Mouse (Mus musculus) cerebellum, adult 8-10 months (tissue): ENCODE data around the gene Gabrr2.

Experiments
- DNase-seq: peaks from one replicate; pipeline ENCODE4 v3.0.0; 2022

Gene Gabrr2

DNA sequence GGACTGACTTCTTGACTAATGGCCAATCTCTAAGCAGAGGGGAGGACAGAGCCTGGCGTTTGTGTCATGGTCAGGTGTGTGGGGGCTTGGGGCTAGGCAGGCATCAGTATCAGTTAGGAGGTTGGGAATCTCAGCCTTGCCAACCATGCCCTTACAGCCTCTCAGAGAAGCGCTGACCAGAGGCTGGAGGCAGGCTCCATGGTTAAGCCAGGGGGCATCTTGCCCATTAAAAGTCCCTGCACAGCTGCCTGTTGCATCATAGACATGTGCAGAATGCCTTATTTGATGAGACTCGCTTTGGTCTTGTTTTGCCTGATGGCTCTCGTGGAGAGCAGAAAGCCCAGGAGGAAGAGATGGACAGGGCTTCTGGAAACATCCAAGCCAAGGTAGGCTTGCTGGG is at the start of gene Gabrr2:
TSS of gene Gabrr2 (plus strand) at position 19 of the 400 bp plus-strand sequence.
- no peak for DNase-seq

DNA sequence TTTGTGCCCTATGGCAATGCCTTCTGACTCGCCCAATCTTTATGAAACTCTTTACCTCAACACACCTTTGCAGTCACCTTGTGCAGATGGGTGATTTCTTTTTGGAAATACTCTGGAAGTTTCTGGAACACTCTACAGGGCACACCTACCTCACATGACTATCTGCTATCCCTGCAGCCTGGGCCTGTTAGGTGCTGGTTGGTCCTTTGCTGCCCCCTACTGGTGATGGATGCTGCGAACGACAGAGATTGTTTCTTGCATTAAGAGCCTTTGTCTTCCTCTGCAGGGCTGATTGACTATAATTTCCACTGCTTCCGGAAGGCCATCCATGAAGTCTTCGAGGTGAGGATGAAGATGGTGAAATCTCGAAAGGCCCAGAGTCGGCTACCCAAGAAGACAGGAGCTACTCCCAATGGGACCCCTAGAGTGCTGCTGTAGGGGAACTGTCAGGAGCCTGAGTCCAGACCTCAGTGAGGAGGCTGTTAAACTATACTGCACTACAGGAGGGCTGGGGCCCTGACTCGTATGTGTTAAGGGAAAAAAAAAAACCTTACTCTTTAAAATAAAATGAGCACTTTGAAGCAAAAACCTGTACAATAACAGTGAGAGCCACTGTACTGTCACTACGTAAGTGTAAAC is 44.3 kb upstream of the Gabrr2 start:
- peak; percentile 92 for DNase-seq

DNA sequence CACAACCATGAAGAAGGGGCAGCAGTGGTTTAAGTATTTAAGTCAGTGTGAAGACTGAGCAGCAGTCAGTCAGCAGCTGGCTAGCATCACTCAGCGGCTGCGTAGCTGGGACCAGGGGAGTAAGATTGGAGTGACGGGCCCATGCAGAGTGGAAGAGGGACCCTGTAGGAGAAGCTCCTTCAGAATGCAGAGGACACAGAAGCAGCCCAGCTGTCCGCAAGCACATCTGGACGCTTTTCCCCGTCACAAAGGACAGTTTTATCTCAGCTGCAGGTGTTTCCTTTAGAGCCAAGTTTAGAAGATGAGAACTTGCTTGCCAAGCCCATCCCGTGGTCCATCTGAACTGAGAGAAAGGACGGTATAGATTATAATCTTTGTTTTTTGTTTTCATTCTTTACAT is 38.4 kb upstream of the Gabrr2 start:
- DNase-seq, result no peak

DNA sequence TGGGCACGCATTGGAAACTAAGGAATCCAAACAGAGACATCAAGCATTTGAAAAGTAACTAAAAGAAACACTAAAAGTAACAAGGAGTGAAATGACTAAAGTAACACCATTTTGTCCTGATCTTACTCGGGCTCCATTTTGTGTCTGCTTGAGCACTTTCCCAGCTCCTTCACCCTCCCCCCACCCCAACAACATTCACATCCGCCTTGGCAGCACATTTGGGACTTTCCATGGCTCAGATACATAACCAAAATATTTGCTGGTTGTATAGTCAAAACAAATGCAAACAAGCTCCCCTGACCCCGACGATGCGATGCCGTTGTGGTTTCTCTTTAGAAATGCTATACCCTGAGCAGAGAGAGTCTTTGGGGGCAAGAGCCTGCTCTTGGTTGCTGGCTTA is 33.7 kb upstream of the Gabrr2 start:
- no peak for DNase-seq

DNA sequence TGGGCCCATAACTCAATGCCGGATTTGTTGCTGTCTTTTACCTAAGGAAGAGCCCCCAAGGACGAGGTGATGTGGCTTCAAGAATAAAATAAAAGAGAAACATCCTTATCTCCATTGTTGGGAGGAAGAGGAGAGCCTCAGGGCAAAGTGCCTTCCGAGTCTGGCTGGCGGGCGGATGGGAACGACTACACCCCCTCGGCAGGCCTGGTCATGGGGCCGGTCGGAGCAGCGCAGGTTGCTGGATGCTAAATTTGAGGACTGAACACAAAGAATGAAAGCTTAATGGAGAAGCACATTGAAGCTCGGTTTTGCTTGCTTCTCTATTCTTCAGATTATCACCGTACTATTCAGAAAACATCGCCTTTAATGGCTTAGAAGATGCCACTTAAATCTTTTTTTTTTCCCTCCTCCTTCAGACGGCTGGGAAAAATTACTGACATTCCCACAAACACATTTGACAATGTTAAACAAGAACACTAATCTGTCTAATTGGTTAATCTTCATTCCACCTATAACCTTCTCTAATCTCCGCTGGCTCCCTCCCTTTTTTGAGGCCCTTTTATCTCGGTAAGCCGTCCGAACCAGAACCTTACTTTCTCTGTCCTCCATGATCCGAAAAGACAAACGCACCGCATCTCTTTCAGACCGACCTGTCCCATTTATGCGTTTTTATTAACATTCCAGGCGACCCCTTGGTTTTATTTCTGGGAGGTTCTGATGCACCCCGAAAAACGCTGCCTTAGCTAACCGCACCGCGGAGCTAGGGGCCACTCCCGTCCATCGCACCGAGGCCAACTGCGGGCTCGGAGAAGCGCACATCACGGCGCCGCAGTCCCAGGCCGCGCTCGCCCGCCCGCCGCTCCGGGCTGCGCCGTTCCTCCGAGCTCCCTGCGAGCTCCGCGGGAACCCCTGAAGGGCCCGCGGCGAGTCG is 32.3 kb upstream of the Gabrr2 start:
- peak; percentile 29 for DNase-seq

DNA sequence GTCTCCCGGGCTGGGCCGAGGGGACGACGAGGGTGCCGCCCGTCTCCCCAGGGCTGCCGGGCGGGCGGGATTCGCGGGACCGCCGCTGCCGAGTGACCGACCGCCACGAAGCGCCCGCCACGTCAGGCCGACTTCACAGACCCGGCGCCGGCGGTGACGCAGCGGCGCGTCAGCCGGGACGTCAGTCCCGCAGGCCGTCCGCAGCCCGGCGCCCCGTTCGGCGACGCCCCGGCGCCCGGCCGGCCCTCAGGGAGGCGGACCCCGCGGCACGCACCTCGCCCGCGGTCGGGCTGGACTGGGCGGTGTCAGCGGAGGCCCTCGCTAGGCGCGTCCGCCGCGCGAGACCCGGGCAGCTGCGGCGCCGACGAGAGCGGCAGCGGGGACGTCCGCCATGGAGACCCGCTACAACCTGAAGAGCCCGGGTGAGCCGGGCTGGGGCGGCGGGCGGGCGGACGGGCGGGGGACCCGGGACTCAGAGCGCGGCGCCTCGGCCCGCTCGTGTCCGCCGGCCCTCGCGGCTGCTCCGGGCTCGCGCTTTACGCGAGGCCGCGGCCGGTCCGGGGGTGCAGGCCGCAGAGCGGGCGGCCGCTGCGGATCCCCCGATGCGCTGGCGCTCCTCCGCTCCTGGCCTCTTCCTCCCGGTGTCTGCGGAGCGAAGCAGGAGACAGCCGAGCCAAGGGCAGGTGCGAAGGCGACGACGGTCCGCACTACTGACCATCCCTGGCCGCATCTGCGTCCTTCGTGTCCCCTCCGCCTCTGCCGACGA is 31.4 kb upstream of the Gabrr2 start, which contains the start of gene Ube2j1:
TSS of gene Ube2j1 (plus strand) at position 222 of the 766 bp plus-strand sequence.
- peak; percentile 87 for DNase-seq

DNA sequence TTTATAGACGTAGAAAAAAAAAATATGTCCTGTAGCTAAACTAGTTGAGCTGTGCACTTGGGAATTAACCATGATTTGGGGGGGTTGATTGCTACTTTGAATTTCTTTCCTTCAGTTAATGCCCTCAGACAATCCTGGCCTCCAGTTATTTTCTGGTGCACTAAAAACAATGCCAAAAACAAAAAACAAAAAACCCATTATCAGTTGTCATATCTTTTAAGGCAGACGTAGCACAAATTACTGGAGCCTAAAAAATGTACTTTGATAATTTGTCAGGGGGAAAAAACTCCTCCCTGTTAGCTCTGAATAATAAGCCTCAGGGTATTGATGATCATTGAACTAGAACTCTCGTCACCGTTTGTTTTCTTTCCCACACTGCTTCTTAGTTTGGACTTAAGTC is 30.8 kb upstream of the Gabrr2 start:
- no peak for DNase-seq

DNA sequence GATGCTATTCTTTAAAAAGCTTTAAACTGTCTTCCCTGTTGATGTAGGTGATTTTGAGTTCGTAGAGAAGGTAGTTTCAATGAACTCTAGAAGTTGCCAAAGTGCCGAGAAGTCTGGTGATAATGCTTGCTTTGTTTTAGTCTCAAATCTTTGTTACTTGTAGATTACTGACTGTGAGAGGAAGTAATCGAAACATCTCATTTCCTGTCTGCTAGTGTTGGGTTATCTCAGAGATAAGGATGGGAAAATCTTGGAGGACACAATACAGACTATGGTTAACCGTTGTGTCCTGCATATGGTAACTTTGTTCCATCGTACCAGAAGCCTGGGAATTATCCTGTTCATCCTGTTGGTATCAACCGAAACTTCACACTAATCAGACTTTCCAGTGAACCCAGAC is 29.3 kb upstream of the Gabrr2 start:
- no peak for DNase-seq

DNA sequence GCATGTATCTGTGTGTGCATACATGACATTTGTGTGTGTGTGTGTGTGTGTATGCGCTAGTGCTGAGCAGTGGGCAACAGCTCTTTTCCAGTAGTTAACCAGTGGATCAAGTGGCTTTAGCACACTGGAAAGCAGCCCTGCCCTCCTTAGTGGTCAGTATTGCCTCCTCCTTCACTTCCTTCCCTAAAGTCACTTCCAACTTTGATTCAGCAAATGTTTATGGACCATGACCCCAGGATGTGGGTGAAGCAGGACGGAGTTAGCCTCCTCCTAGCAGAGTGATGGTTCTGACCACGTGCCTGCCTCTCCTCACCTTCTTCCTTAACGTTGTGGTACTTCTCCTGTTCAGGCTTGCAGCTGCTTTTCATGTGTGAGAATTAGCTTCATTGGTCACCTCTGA is 23.0 kb upstream of the Gabrr2 start:
- DNase-seq, result no peak

DNA sequence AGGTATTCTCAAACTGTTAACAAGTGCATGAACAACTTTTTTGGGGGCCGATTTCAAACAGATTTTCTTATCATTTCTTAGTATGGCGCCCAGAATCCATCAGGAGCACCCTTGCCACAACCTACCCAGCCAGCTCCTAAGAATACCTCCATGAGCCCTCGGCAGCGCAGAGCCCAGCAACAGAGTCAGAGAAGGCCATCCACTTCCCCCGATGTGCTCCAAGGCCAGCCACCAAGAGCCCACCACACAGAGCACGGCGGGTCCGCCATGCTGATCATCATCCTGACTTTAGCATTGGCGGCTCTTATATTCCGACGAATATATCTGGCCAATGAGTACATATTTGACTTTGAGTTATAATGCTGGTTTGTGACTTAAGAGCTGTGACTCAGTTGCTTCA is 13.2 kb upstream of the Gabrr2 start:
- no peak for DNase-seq

DNA sequence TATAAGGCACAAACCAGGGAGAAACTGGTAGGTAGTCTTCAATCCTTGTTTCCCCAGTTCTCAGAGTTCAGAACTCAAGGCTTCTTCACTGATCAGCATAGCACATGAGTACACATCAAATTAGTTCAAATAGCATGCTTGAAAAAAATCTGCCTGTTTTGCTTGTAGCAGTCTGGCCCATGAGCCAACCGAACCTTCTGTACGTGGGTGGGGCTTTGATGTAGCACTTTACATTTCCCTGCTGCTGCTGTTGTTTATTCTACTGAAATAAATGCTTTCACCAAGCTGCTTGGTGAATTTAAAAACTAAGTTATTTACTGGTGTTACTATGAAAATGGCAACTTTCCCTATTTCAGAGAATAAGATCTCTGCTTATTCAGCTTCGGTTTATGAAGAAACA is 10.7 kb upstream of the Gabrr2 start:
- no peak for DNase-seq

DNA sequence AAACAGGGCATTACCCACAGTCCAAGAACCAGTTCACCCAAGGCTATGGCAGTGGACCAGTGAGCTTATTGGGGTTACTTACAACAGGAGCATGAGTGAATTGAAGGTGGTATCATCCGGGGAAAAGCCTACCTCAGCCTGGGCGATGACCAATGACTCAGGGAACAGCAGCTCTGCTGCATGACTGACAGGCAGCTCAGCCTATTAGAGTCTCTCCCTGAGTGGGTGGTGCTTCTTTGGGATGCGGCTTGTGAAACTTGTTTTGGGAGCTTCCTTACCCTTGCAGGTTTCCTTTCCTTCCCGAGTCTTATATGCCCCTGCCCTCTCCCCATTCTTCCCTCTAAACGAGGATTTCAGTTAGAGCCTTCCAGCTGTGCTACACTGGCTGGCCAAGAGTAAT is 10.1 kb upstream of the Gabrr2 start:
- no peak for DNase-seq

DNA sequence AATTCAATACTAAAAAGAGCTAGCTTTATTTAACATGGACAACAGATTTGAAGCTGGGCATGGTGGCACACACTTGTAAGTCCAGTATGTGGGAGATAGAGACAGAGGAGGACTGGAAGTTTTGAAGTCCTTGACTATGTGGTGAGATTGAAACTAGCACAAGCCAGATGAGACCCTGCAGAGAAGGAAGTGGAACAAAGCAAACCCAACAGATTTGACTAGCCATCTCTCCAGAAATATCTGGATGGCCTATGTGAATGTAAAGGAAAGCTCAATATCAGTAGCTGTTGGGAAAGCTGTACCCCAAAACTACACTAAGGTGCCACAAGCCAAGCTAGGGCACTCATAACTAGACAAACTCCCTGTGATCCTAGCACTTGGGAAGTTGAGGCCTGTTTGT is 8.4 kb upstream of the Gabrr2 start:
- no peak for DNase-seq

DNA sequence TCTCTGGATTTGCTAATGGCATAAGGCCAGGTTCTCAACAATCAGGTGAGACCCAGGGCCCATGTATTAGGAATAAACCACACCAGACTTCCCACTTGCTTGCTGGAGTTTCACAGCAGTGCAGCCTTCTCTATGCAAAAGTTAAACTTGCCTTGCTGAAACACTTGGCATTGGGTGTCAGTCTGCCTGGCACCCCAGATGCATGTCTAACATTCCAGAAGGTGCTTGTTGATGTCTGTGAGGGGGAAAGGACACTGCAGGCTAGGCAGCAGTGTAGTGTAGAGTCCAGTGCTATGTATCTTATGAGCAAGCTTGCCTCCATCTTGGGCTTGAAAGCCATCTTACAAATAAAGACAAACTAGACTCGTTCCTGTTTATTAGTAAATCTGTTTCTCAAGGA is 6.5 kb upstream of the Gabrr2 start:
- DNase-seq, result no peak

DNA sequence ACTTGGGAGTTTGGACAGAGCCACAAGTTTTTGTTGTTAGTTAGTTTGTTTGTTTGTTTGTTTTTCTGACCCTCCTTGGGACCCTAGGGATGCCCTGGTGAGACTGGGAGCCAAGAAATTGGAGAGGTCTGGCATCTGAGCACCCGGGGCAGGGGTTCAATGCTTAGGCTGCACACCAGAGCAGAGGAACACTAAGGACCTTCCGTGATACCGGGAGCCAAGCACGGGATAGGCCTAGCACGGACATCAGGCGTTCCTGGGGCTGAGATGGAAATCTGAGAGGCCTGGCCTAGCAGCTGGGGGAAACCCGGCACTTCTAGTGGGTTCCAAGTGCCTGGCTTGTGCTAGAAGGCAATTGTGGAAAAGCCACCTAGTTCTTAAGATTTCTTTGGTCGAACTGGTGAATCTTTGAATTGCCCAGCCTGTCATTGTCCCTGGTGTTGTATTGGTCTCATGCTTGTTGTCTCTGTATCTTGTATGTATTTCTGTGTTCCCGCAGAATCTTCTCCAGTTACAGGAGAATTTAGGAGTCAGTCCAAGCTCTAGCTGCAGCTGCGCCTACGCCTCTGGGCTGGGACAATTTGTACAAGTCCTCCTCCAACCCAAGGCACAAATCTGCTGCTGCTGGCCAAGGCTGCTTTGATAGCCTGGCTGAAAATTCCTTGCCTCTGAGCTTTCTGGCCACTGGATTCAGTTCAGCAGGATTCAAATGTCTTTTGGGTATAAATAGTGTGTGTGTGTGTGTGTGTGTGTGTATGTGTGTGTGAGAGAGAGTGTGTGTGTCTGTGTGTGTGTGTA is 4.7 kb upstream of the Gabrr2 start:
- no peak for DNase-seq

DNA sequence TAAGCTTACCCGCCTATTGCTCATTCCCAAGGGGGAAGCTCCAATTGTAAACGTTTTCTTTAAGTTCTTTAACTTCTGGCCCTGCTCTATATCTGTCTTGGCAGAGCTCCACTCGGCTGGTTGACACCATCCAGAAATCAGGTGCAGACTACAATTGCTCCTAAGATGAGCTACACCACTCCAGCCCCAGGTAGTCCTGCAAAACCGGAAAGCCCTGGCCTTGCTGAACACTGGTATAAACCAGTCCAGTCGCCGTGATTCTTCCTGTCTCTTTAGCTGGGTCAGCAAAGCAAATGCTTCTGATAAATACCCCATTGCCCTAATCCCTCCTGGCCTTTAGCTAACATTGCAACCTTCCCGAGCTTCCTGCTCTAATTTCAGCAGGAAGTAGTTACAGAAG is 1.6 kb upstream of the Gabrr2 start:
- no peak for DNase-seq

DNA sequence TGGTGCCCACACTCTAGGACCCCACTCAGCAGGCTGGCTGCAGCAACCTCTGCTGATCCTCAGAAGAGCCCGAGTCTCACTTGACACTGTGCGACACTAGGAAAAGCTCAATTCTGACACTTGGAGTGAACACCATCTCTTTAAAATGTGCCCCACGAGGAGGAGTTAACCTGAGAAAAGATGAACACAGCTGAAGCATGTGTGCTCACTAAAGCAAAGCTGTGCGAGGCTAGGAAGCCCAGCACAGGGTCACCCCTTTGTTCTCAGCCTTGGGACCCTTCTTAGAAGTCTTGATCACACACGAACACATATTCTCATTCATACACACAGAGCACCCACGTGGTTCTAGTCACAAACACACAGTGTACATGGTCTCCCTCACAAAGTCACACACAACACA is 2.2 kb downstream of the Gabrr2 start:
- no peak for DNase-seq

DNA sequence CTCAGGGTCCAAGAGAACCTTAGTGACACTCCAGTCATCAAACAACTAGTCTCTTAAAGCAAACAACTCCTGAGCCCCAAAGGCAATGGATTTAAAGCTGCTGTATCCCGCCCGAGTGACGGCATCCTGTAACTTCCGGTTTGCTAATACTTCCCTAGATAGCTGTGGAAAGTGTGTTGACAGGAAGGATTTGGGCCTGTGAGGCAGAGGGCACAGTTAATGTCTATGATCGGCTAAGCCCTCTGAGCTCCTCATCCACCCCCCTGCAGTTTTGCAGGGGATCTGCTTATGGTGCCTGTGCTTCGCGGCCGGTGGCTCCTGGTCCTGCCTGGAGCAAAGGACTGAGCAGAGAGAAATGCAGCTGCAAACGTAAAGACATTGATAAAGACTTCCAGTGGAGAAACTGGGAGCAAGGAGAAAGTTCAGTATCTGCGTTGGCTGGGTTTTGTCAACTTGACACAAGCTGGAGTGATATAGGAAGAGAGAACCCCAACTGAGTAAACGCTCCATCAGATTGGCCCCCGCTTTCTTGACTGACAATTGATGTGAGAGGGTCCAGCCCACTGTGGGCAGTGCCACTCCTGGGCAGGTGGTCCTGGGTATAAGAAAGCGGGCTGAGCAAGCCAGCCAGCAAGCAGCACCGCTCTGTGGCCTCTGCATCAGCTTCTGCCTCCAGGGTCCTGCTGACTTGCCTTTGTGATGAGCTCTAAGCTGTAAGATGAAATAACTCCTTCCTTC is 3.6 kb downstream of the Gabrr2 start:
- no peak for DNase-seq

DNA sequence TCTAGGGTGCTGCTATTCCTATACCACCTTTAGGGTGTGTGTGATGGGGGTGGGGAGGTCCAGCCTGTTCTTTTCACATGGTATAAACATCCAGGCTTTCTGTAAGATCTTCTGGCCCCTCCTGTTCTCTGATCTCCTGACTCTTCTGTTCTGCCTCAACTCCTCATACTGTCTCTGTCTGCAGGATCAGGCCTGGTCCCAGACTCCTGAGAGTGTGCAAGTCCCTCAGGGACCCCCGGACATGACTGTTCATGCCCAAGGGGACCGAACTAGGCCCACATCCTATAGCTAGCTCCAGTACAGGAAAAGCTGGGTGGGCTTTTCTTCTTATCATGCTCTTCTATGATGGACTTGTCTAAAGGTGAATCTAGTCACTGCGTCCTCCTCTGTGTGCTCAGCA is 4.5 kb downstream of the Gabrr2 start:
- no peak for DNase-seq

DNA sequence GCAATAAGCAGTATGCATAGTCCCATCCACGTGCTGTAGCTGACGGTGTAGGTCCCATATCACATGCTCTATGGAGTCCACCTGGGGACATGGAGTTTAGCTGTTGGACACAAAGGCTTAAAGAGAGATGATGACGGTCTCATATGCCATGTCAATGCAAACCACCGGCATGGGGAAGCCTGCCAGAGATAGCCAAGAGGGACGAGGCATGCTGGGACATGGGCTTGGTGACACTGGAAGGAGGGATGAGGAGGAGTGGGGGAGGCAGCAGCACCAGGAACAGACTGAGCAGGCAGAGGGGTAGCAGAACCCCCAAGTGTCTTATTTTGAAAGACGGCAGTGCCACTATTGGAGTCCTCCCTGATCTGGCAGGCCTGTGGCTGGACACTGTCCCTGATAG is 5.0 kb downstream of the Gabrr2 start:
- DNase-seq, result no peak

DNA sequence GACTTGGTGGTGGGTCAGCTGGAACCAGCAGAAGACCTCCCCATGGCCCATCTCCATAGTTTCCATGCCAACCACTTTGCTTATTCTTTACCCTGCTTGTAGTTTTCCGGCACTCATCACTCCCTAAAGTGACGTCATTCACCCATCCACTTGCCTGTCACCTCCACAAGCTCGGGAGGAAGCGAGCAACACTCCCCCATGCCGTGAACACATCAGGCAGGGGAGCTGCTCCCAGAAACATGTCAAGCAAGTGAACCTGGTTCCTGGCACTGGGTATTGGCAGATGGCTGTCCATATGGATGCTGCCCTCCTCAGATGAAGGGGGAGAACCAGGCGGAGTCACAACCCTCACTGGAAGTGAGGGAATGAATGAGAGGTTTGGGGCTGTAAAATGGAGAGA is 6.1 kb downstream of the Gabrr2 start:
- peak; percentile 92 for DNase-seq

DNA sequence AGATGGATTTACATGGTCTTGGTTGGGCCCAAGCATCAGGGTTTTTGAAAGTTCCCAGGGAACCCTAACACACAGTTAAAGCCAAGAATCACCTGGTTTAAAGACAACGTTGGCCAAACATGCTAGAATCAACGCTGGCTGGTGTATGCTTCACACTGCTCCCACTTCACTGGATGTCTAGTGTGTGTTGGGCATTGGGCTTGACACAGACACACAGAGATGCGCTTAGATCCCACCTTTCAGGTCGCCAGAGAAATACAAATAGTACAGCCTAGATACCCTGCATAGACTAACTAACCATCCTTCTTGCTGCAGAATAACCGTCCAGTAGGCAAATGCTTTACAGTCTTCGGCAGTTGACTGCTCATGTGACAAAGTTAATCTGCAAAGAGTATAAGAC is 7.5 kb downstream of the Gabrr2 start:
- DNase-seq, result no peak
